Mouse (Mus musculus) telencephalon, adult 2 months (tissue): Measurements from ENCODE around the gene Rnf208.

Experiments
- DNase-seq: peaks from one replicate; pipeline ENCODE4 v3.0.0-alpha.2; 2011; ENCODE audit warnings: low read depth, low spot score

Rnf208 gene

GRCm38 (mm10) chr2:25224766-25225752, 17.0 kb upstream of the Rnf208 start:
- DNase-seq, result peak; percentile 99

GRCm38 (mm10) chr2:25225811-25226379, 16.2 kb upstream of the Rnf208 start:
- no peak for DNase-seq

- no peak for DNase-seq
These were observed 15.2 kb upstream of the Rnf208 start for GRCm38 (mm10) chr2:25226864-25227263.

GRCm38 (mm10) chr2:25227406-25227805, 14.6 kb upstream of the Rnf208 start:
- no peak for DNase-seq

- peak; percentile 81 for DNase-seq
These were observed 13.6 kb upstream of the Rnf208 start for GRCm38 (mm10) chr2:25228431-25228889.

- no peak for DNase-seq
These were observed 13.0 kb upstream of the Rnf208 start for GRCm38 (mm10) chr2:25228995-25229530.

- no peak for DNase-seq
These were observed 12.5 kb upstream of the Rnf208 start for GRCm38 (mm10) chr2:25229582-25229981.

GRCm38 (mm10) chr2:25230581-25230980, 11.5 kb upstream of the Rnf208 start:
- DNase-seq, result no peak

- DNase-seq, result no peak
These were observed 11.0 kb upstream of the Rnf208 start for GRCm38 (mm10) chr2:25231038-25231437.

- no peak for DNase-seq
These were observed 8.6 kb upstream of the Rnf208 start for GRCm38 (mm10) chr2:25233421-25233820.

GRCm38 (mm10) chr2:25234050-25234449, 8.0 kb upstream of the Rnf208 start, which contains the start of gene Slc34a3:
Slc34a3 (minus strand) TSS chr2:25234364.
- no peak for DNase-seq

- DNase-seq, result no peak
These were observed 7.4 kb upstream of the Rnf208 start for GRCm38 (mm10) chr2:25234551-25235220.

- DNase-seq, result no peak
These were observed 5.4 kb upstream of the Rnf208 start, which contains the start of gene Rnf224 for GRCm38 (mm10) chr2:25236614-25237013. Rnf224 (minus strand) TSS chr2:25236787.

- no peak for DNase-seq
These were observed 4.5 kb upstream of the Rnf208 start for GRCm38 (mm10) chr2:25237522-25237921.

GRCm38 (mm10) chr2:25238106-25238505, 3.9 kb upstream of the Rnf208 start:
- DNase-seq, result no peak

- no peak for DNase-seq
These were observed 2.3 kb upstream of the Rnf208 start for GRCm38 (mm10) chr2:25239766-25240165.

GRCm38 (mm10) chr2:25240310-25240709, 1.7 kb upstream of the Rnf208 start:
- DNase-seq, result no peak

GRCm38 (mm10) chr2:25240723-25241437, 1.2 kb upstream of the Rnf208 start:
- peak; percentile 84 for DNase-seq

GRCm38 (mm10) chr2:25241438-25241775, 648 bp upstream of the Rnf208 start:
- no peak for DNase-seq

GRCm38 (mm10) chr2:25243342-25243741, 1.3 kb downstream of the Rnf208 start:
- no peak for DNase-seq

- DNase-seq, result no peak
These were observed 2.1 kb downstream of the Rnf208 start for GRCm38 (mm10) chr2:25244144-25244543.
